Mouse (Mus musculus): ENCODE measurements at regions not wholly inside any gene's neighbourhood (a gene's known extent, or its start where the extent isn't known, plus 50 kb on each side); places are given as distances from the start of the nearest gene placed in this dataset.

GRCm38 (mm10) chr5:29033462-29033997, 162.3 kb upstream of the Rnf32 start:
- no peak overlapping the region for H3K27ac ChIP-seq
- no peaks in the 10 kb centered on the region for H3K27me3 ChIP-seq (ENCODE audit: control insufficient read depth, insufficient read depth, low read length)
- 9% methylated on average over 4 of the region's 4 CpGs for whole genome bisulfite sequencing
- no peaks in the 10 kb centered on the region for H3K79me2 ChIP-seq (replicated peaks; ENCODE audit: control insufficient read depth, insufficient read depth, low read length)
- no peak overlapping the region for H3K9ac ChIP-seq (ENCODE audit: low read depth, low read length)
- no peak for DNase-seq
- TF ChIP-seq CTCF (IDR thresholded peaks at IDR 0.05) (no peak), POLR2A (IDR thresholded peaks at IDR 0.05; ENCODE audit: insufficient read depth, low read depth, low read length) (no peak), EP300 (IDR thresholded peaks at IDR 0.05; ENCODE audit: insufficient read depth, low read depth, low read length) (no peak)
- no peaks in the 10 kb centered on the region for H3K36me3 ChIP-seq (ENCODE audit: control insufficient read depth, insufficient read depth, low read length)
- no peaks in the 10 kb centered on the region for H3K4me1 ChIP-seq (ENCODE audit: control insufficient read depth, insufficient read depth, low read length)
- H3K4me3 ChIP-seq: no peak overlapping the region
- intact Hi-C loops (cut with DNase I): no loop called here

- Histone ChIP-seq H3K36me3 (ENCODE audit: control insufficient read depth, insufficient read depth, low read length) (no peaks in the 10 kb centered on the region), H3K27ac (no peak overlapping the region), H3K4me1 (ENCODE audit: control insufficient read depth, insufficient read depth, low read length) (no peaks in the 10 kb centered on the region), H3K79me2 (replicated peaks; ENCODE audit: control insufficient read depth, insufficient read depth, low read length) (no peaks in the 10 kb centered on the region), H3K9ac (ENCODE audit: low read depth, low read length) (no peak overlapping the region), H3K27me3 (ENCODE audit: control insufficient read depth, insufficient read depth, low read length) (no peaks in the 10 kb centered on the region), H3K4me3 (no peak overlapping the region)
- intact Hi-C loops (cut with DNase I): no loop called here
- no peak for DNase-seq
- TF ChIP-seq CTCF (IDR thresholded peaks at IDR 0.05) (no peak), EP300 (IDR thresholded peaks at IDR 0.05; ENCODE audit: insufficient read depth, low read depth, low read length) (no peak), POLR2A (IDR thresholded peaks at IDR 0.05; ENCODE audit: insufficient read depth, low read depth, low read length) (no peak)
- 9% methylated on average over 5 of the region's 5 CpGs for WGBS
Observed at GRCm38 (mm10) chr5:29030525-29030924, 165.3 kb upstream of the Rnf32 start.

- Histone ChIP-seq H3K79me2 (replicated peaks; ENCODE audit: control insufficient read depth, insufficient read depth, low read length) (no peaks in the 10 kb centered on the region), H3K27me3 (ENCODE audit: control insufficient read depth, insufficient read depth, low read length) (no peaks in the 10 kb centered on the region), H3K9ac (ENCODE audit: low read depth, low read length) (no peak overlapping the region), H3K4me1 (ENCODE audit: control insufficient read depth, insufficient read depth, low read length) (no peaks in the 10 kb centered on the region), H3K4me3 (no peak overlapping the region), H3K36me3 (ENCODE audit: control insufficient read depth, insufficient read depth, low read length) (no peaks in the 10 kb centered on the region), H3K27ac (no peak overlapping the region)
- no peak for DNase-seq
- 55% methylated on average over 5 of the region's 5 CpGs for WGBS
- TF ChIP-seq EP300 (IDR thresholded peaks at IDR 0.05; ENCODE audit: insufficient read depth, low read depth, low read length) (no peak), CTCF (IDR thresholded peaks at IDR 0.05) (no peak), POLR2A (IDR thresholded peaks at IDR 0.05; ENCODE audit: insufficient read depth, low read depth, low read length) (no peak)
- intact Hi-C loops (cut with DNase I): no loop called here
Observed at GRCm38 (mm10) chr5:29029957-29030356, 165.8 kb upstream of the Rnf32 start.

GRCm38 (mm10) chr5:29025045-29025444, 170.7 kb upstream of the Rnf32 start:
- H3K79me2 ChIP-seq (replicated peaks; ENCODE audit: control insufficient read depth, insufficient read depth, low read length): no peaks in the 10 kb centered on the region
- no peaks in the 10 kb centered on the region for H3K4me1 ChIP-seq (ENCODE audit: control insufficient read depth, insufficient read depth, low read length)
- H3K27ac ChIP-seq: no peak overlapping the region
- no peaks in the 10 kb centered on the region for H3K27me3 ChIP-seq (ENCODE audit: control insufficient read depth, insufficient read depth, low read length)
- H3K36me3 ChIP-seq (ENCODE audit: control insufficient read depth, insufficient read depth, low read length): no peaks in the 10 kb centered on the region
- intact Hi-C loops (cut with DNase I): no loop called here
- H3K4me3 ChIP-seq: no peak overlapping the region
- no peak overlapping the region for H3K9ac ChIP-seq (ENCODE audit: low read depth, low read length)
- DNase-seq: no peak
- no peak for TF ChIP-seq CTCF (IDR thresholded peaks at IDR 0.05)
- TF ChIP-seq POLR2A (IDR thresholded peaks at IDR 0.05; ENCODE audit: insufficient read depth, low read depth, low read length): no peak
- TF ChIP-seq EP300 (IDR thresholded peaks at IDR 0.05; ENCODE audit: insufficient read depth, low read depth, low read length): no peak

GRCm38 (mm10) chr5:28992796-28993195, 203.0 kb upstream of the Rnf32 start:
- Histone ChIP-seq H3K9ac (ENCODE audit: low read depth, low read length) (no peak overlapping the region), H3K27me3 (ENCODE audit: control insufficient read depth, insufficient read depth, low read length) (no peaks in the 10 kb centered on the region), H3K4me1 (ENCODE audit: control insufficient read depth, insufficient read depth, low read length) (no peaks in the 10 kb centered on the region), H3K79me2 (replicated peaks; ENCODE audit: control insufficient read depth, insufficient read depth, low read length) (no peaks in the 10 kb centered on the region), H3K36me3 (ENCODE audit: control insufficient read depth, insufficient read depth, low read length) (no peaks in the 10 kb centered on the region), H3K27ac (no peak overlapping the region), H3K4me3 (no peak overlapping the region)
- DNase-seq: no peak
- TF ChIP-seq EP300 (IDR thresholded peaks at IDR 0.05; ENCODE audit: insufficient read depth, low read depth, low read length) (no peak), POLR2A (IDR thresholded peaks at IDR 0.05; ENCODE audit: insufficient read depth, low read depth, low read length) (no peak), CTCF (IDR thresholded peaks at IDR 0.05) (no peak)
- WGBS: 71% methylated on average over 2 of the region's 2 CpGs
- intact Hi-C loops (cut with DNase I): no loop called here

GRCm38 (mm10) chr5:28979932-28980331, 215.9 kb upstream of the Rnf32 start:
- Histone ChIP-seq H3K36me3 (ENCODE audit: control insufficient read depth, insufficient read depth, low read length) (no peaks in the 10 kb centered on the region), H3K4me1 (ENCODE audit: control insufficient read depth, insufficient read depth, low read length) (no peaks in the 10 kb centered on the region), H3K79me2 (replicated peaks; ENCODE audit: control insufficient read depth, insufficient read depth, low read length) (no peaks in the 10 kb centered on the region), H3K27me3 (ENCODE audit: control insufficient read depth, insufficient read depth, low read length) (no peaks in the 10 kb centered on the region), H3K4me3 (no peak overlapping the region), H3K9ac (ENCODE audit: low read depth, low read length) (no peak overlapping the region), H3K27ac (no peak overlapping the region)
- intact Hi-C loops (cut with DNase I): no loop called here
- WGBS: 37% methylated on average over 1 of the region's 1 CpGs
- no peak for DNase-seq
- TF ChIP-seq CTCF (IDR thresholded peaks at IDR 0.05): no peak
- TF ChIP-seq POLR2A (IDR thresholded peaks at IDR 0.05; ENCODE audit: insufficient read depth, low read depth, low read length): no peak
- TF ChIP-seq EP300 (IDR thresholded peaks at IDR 0.05; ENCODE audit: insufficient read depth, low read depth, low read length): no peak

All from heart, adult 2 months (tissue).